Mouse (Mus musculus) ovary, postnatal 10 days (tissue): ENCODE measurements around the gene Zc3h10.
"Not testable (repeated sequence)": the region's sequence is repeated elsewhere in the genome, so short reads cannot be mapped to it uniquely, and the experiment has no call there.

Experiments used
- DNase-seq: peaks from one replicate; pipeline ENCODE4 v3.0.0; 2022; ENCODE audit warnings: low spot score

Zc3h10 gene

DNA sequence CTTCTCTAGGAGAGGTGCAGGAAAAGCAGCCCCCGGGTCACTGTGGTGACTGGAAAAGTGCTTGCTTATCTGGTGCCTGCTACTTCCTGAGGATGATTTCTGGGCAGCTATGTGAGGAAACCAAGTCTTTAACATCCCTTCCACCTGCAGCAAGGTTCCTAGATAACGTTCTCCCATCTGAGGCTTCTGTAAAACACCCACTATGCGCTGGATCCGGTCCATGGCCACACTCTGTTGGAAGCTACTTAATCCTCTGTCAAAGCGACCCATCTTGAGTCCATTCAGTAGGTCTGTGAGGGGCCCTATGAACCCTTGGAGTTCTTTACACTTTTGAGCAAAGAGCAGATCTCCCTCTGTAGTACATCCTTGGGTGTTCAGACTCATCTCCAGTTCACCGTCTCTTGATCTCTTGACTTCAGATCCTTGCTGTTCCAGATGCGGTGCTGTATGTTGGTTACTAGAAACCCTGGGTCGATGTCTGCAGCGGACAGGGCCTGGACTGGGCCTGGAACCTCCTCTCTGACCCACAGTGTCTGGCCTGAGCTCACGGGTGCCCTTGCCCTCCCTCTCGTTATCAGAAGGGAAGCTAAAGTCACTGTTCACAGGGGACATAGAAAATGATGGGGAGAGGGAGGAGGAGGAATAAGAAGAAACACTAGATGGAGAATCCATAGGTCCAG is 2.7 kb upstream of the Zc3h10 start:
- DNase-seq, result not testable (repeated sequence)

DNA sequence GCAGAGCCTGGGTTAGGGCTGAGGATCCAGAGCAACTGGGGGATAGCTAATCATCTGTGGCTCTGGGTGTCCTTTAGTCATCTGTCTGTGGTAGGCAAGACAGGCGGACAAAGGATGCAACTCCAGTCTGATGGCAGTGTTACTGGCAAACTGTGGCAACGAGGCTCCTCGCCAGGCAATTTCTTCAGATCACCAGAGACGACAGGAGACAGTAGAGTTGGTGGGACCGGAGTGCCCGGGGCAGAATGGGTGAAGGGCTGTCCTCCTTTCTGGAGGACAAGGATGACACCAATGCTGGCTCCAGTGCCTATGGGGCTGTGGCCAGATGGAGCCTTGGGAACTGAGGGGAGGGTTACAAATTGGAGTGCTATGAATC is 2.1 kb upstream of the Zc3h10 start:
- DNase-seq, result not testable (repeated sequence)

DNA sequence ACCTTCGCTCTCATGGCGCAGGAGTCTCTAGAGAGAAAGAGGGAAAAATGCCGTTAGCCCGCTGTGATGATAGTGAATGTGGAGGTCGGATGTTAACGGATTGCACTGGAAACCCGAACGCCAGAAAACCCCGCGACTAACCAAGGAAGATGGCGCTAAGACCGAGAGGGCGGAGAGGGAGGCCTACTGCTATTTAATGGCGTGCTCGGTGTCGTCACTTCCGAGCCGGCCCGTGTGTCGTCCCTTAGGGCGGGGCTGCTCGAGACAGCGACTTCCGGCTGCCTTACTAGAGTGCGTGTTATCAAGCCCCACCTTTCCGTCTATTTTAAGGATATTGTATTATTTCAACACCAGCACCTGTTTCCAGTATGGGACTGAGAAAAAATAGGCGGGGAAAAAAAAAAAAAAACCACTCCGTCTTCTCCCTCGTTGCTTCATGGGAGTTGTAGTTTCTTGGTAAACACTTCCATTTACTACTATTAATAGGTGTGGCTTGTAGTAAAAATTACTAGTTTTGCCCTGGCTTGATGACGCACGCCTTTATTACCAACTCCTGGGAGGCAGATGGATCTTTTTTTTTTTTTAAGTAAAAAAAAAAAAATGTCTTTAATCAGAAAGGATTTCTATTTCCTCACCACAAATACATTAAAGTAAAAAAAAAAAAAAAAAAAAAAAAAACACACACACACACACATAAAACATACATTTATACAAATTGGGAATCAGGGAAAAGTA is 1.5 kb upstream of the Zc3h10 start, which contains the start of gene Rpl41:
TSS of gene Rpl41 (minus strand) at position 359 of the 735 bp plus-strand sequence.
- DNase-seq, result peak; percentile 76

DNA sequence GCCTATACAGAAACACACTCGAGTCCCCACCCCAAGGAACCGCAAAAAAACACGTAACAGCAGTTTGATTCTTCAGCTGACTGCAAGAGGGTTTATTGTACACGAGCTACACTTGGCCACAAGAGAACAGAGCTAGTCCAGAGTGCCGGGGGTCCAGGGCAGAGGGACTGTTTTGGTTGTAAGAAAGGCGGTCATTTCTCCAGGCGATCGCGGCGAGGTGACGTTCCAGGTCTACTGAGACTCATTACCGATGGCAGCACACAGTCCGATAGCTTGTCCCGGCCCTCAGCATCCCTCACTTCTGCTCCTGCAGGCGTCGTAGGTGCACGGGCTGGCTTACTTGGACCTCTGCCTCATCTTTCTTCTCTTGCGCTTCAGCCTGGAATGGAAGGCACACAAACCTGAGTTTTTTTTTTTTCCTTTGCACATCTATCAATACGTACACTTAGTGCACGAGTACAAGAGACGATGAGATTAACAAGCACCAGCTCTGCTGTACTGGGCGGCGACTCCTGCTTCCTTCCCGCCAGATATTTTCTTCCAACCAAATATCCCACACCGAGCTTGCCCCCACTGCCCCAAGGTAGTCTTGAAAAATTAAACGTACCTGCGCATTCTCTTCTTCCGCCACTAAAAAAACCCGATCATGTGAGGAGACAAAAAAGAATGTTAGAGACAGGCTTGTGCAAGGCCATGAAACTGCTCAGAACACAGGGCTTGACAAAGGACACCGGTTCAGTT is 647 bp upstream of the Zc3h10 start:
- DNase-seq, result not testable (repeated sequence)

DNA sequence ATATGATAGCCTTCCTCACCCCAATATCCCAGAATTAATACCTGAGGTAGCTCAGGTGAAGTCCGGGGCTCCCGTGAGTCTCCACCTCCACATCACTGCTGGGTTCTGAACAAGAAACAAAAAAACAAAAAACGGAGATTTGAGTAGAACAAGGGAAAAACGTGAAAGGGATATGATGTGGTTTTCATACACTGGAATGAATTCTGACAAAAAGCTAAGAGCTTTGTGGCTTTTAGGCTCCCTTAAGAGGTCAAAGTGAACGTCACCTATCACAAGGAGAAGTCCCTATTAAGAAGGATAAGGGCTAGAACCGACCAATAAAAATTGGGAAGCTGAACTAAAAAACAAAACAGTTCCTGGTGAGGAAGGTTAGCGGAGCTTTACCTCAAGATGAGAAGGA is 787 bp downstream of the Zc3h10 start:
- DNase-seq, result no peak

DNA sequence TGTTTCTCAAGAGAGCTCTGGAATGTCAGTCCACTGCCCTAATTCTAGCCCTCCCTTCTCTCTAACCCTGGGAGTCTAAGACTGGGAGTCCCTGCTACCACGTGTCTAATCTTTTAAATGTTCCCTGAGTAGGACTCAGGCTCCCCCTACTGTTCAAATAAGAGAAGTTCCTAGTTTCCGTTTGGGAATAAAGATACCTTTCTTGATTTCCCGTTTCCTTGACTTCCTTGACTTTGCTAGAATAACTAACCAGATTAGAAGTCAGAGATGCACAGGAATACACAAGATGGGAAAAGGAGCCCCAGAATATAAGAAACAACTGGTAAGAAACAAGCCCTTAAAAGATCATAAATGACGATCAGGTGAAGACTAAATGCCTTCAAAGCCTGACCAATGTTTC is 1.2 kb downstream of the Zc3h10 start:
- no peak for DNase-seq

DNA sequence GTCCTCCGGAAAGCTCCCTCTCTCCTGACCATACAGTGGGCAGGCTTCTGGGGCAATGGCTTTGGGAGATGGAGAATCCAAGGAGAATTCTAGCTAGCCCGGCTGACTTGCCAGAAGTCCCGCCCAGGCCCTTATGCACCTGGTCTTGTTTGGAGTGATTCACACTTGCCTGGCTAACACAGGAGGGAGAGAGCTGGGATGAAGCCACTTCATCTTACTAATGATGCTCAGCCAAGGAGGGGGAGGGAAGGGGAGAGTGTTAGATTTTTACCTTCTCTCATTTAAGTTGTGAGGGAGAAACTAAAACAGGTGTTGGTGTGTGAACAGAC is 2.0 kb downstream of the Zc3h10 start:
- DNase-seq, result no peak

DNA sequence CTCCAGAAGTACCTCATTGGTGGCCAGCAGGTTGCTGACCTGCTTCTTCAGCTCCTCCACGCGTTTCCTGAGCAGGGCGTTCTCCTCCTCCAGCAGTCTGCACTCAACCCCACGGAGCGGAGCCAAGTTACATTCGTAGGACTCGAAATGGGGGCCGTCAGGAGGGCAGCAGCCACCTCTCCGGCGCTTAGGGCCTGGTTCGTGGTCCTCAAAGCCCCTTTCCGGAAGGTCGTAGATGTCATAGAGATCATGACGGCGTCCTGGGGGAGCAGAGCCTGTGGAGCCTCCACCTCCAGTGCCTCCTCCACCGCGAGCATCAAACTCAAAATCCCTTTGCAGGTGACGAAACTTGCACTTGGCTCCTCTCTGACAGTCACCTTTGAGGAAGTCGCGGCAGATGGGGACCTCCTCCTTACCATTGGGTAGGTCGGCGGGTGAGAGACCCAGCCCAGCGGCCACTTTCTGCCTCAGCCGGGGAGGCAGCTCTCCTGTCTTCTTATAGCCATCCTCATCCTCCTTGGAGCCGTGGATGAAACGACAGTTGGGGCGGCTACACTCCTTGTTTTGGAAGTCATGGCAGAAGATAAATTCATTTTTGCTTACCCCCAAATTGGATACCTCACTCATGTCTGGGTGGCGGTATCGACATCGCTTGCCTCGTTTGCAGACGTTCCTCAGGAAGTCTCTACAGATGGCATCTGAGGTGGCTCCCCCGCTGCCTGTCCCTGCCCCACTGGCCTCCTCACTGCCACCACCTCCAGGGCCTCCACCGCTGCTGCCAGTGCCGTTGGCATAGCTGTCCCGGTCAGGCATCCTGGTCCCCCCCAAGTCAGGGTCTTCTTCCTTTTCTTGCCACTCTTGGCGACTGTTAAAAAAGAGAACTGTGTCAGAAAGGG is 2.7 kb downstream of the Zc3h10 start:
- DNase-seq, result no peak

DNA sequence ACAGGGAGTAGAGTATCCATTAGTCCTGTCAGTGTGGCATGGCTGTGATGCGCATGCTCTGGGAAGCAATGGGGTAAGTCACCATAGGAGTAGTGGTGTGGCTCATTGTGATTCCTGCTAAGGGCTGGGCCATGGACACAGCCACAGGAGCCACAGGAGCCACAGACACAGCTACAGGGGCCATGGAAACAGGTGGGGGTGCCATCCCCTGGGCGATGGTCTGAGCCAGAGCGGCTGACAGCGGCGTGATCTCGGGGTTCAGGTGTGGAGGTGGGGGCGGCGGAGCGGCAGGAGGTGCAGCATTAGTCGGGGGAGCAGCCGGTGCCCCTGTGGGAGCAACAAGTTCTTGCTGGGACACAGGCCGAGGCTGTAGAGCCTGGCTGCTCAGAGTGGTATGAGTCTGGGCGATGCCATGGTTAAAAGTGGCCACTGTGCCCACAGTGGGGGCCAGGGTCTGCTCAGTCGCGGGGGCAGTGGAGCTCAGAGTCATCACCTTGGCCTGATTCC is 3.4 kb downstream of the Zc3h10 start:
- DNase-seq, result no peak

DNA sequence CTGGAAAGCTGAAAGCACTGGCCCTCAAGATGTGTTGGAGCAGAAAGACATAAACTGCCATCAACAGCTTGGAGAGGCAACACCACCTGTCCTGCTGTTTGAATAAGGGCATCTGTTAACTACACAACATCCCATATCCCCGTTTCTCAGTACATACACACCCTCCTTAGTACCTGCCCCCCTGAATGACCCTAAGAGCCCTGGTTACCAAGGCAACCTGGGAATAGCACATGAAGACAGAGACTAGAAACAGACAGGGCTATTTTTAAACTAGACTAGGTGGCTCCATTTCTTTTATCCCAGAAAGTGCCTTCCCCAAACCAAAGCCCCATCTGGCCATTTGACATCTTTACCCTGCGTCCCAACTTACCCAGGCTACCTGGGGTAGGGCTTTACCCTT is 4.5 kb downstream of the Zc3h10 start:
- DNase-seq, result no peak

DNA sequence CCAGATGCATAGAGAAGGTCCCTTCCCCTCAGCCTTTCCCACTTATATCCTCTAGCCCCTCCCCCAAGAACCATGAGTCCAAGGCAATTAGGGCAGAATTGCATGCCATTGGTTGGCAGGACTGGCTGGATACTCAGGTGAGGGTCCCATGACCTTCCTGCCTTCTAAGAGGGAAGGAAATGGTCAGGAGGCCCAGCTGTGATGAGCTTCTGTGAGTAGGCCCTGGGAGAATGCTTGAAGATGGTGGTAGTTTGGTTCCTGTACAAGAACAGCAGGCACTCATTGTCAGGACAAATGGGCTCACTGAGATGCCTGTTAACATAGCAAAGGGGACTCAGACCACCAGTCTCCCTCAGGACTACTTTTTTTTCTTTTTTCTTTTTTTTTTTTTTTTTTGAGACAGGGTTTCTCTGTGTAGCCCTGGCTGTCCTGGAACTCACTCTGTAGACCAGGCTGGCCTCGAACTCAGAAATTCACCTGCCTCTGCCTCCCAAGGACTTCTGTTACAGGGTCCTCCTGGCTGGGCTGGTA is 9.2 kb downstream of the Zc3h10 start:
- no peak for DNase-seq

DNA sequence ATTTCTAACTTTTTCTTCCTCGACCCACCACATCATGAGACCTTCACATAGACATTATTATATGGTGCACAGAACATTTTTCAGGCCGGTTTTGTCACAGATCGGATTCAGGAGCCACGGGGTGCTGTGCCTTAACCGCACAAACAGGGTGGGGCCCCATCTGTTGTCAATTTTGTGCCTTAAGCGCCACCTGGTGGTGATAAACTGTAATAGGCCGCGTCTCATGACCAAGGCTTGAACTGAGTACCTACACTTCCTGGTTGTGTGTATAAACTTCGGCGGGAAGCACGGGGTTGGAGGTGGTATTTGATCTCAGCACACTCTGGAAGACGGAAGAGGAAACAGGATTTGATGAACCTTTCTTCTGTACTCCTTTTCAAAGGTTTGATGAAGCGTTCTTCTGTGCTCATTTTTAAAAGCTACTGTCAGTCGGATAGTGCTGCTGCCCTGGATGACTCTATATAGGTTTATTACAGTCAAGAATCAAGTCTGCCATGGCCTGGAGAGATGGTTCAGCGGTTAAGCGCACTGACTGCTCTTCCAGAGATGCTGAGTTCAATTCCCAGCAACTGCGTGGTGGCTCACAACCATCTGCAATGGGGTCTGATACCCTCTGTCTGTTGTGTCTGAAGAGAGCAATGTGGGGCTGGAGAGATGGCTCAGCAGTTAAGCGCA is 11.2 kb downstream of the Zc3h10 start:
- peak; percentile 65 for DNase-seq

DNA sequence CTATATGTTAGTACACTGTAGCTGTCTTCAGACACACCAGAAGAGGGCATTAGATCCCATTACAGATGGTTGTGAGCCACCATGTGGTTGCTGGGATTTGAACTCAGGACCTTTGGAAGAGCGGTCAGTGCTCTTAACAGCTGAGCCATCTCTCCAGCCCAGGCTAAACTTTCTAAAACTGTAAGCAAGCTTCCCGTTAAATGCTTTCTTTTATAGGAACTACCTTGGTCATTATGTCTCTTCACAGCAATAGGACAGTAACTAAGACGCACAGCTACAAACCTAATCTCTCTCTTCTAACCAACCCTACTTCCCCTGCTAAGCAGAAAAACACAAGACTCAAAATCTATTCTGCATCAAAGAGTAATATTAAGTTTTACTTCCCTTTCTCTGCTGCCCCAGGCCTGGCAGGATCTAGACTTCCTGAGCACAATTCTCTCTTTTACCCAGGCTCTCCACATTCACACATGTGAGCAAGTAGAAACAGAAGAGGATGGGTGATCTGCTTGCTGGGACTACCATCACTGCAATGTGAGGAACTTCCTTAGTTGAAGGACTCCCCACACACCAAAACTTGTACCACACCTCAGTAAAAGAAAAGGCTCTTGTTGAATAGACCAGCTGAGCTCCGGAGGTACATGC is 11.8 kb downstream of the Zc3h10 start:
- no peak for DNase-seq

DNA sequence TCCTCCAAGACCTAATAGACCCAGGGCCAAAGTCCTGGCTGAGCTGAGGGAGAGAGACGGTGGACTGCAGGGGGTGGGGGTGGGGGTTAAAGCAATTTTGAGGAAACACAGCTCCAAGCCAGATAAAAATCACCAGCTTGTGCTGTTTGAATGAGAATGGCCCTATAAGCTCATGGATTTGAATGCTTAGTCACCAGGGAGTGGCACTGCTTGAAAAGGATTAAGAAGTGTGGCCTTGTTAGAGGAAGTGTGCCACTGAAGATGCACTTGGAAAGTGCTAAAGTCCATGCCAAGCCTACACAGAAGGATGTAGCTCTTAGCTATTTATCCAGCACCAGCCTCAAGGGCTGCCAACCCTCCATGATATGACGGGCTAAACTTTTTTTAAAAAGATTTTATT is 12.4 kb downstream of the Zc3h10 start:
- no peak for DNase-seq

DNA sequence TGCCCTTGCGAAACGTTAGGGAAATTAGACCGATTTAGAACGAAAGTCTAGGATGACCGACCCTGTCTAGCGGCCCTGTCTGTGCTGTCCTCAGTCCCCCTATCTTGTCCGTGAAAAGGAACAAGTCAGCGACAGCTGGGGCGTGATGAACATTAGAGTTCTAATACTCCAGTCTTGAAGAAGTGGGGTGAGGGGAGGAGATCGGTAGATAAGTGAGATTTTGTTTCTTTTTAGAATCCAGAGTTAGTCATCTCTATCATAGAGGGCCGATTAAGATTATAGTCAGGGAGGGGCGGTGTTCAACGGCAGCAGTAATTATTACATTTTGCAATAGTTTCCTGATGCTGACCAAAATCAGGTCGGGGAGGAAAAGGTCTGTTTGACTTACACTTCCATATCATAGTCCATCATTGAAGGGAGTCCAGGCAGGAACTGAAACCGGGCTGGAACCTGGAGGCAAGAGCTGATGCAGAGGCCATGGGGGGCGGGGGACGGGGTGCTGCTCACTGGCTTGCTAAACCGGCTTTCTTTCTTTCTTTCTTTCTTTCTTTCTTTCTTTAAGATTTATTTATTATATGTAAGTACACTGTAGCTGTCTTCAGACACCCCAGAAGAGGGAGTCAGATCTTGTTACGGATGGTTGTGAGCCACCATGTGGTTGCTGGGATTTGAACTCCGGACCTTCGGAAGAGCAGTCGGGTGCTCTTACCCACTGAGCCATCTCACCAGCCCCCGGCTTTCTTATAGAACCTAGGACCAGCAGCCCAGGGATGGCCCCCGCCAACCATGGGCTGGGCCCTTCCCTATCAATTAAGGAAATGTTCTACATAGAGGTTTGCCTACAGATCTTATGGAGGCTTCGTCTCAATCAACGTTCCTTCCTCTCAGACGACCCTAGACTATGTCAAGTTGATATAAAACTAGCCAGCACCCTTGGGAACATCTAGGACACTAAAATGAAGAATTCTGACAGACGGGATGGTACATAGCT is 20.9 kb downstream of the Zc3h10 start:
- DNase-seq, result no peak

DNA sequence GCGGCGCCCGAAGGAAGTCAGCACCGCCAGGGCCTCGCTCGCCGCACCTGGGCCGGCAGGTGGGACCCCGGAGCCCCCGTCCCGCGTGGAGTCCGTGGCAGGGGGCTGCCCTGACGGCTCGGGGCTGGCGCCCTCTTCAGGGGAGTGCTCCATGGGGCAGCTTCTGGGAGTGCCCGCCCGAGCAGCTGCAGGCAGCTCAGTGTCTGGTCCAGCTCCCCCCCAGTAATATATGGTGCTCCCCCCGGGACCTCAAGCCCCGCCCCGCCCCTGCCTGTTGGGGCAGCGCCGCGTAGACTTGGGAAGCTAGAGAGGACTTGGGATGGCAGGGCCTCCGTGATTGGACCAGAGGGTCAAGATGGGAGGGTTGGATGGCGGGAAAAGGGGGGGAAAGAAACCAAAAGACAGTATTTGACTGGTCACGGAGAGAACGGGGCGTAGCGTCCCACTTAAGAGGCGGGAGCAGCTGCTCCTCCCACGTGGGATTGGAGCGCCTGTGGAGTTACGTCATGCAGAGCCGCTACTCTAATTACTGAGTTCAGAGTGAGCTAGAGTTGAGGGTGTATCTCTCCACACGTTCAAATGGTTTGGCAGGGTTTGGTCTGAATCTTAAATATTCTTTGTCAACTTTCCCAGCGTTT is 21.8 kb downstream of the Zc3h10 start, which contains the start of gene Esyt1:
TSS of gene Esyt1 (minus strand) at position 201 of the 638 bp plus-strand sequence.
- peak; percentile 75 for DNase-seq

DNA sequence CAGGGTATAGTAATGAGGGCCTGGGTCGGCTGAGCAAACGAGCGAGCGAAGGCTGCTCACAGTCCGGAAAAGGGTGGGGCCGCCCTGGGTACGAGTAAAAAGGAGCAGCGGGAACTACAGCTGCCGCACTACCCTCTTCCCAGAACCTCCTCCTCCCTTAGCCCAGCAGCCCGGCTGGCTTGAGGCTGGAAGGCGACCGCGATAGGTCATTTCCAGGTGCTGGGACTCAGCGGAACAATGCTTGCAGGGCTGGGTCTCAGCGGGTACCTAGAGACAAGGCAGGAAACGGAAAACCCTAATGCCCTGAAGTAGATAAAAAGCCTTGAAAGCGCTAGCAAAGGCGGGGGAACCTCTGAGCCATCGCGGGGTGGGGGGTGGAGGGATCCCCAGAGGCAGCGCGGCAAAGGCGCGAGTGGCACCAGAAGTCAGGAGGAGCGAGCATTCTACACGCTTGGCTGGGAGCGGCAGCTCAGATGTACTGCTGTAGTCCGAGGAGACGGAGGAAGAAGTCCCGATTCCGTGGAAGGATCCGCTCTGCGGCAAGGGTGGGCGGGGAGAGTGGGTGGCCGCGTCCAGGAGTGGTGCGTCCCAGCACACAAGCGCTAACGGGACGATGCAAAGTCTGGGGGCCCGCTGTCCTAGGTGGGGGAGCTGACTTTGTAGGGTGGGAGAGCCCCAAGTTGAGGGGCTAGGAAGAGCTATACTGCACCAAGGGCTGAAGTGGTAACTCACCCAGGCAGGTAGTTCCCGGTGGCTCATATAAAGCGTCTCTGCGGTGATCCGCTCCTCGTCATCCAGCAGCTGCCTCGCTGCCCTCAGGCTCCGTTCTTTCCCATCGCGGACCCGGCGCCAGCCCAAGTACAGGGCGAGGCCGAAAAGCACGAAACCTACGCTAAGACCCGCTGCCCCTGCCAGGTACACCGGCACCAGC is 22.6 kb downstream of the Zc3h10 start:
- DNase-seq, result peak; percentile 46
